Mouse (Mus musculus): ENCODE data around the gene Ccr6. TPM values are rescaled to one million over a fixed set of nuclear protein-coding genes. Genes with fewer than 3 reads are reported as not detected.
"Not testable (repeated sequence)": the region's sequence is repeated elsewhere in the genome, so short reads cannot be mapped to it uniquely, and the experiment has no call there.

Ccr6 gene
- not detected in 2 replicates for polyA plus RNA-seq (2014; fragmentation: Nextera tagmentation; extraction: Ambion mirVana)

GRCm38 (mm10) chr17:8235743-8236142, at the start of gene Ccr6:
Gene Ccr6 (plus strand): TSS chr17:8236043.
- DNase-seq (ENCODE audit: low spot score) = no peak
- Histone ChIP-seq H3K4me3 (ENCODE audit: low read depth, low read length) (no peak within 1 kb of the TSS), H3K36me3 (replicated peaks; ENCODE audit: control insufficient read depth, insufficient read depth, low read depth, low read length) (no peaks in the 10 kb centered on the region)

GRCm38 (mm10) chr17:8193678-8194077, 42.2 kb upstream of the Ccr6 start:
- Histone ChIP-seq H3K9me3 (replicated peaks; ENCODE audit: control insufficient read depth, low read length) (no peaks in the 10 kb centered on the region), H3K27ac (replicated peaks; ENCODE audit: low read depth, low read length) (no peak overlapping the region), H3K9ac (replicated peaks; ENCODE audit: low read length) (no peak overlapping the region), H3K27me3 (ENCODE audit: control insufficient read depth, insufficient read depth, low read length) (no peaks in the 10 kb centered on the region), H3K4me3 (ENCODE audit: low read depth, low read length) (no peak overlapping the region), H3K4me1 (ENCODE audit: control insufficient read depth, insufficient read depth, low read length) (no peaks in the 10 kb centered on the region), H3K36me3 (replicated peaks; ENCODE audit: control insufficient read depth, insufficient read depth, low read depth, low read length) (no peaks in the 10 kb centered on the region; the same call in none of the 2 replicates), H3K4me2 (ENCODE audit: low read depth, low read length) (no peak overlapping the region)
- 90% methylated on average over 8 of the region's 8 CpGs for WGBS
- DNase-seq (ENCODE audit: low spot score) (no peak), ATAC-seq (replicated peaks; ENCODE audit: insufficient number of reproducible peaks, low FRiP score, low TSS enrichment, low read depth) (no peak)

More at GRCm38 (mm10) chr17:8235743-8236142, at the start of gene Ccr6:
- ATAC-seq (replicated peaks; ENCODE audit: insufficient number of reproducible peaks, low FRiP score, low TSS enrichment, low read depth) = no peak
- WGBS = 82% methylated on average over 3 of the region's 3 CpGs
- Histone ChIP-seq H3K9me3 (replicated peaks; ENCODE audit: control insufficient read depth, low read length) (no peaks in the 10 kb centered on the region), H3K4me2 (ENCODE audit: low read depth, low read length) (no peak within 1 kb of the TSS), H3K9ac (replicated peaks; ENCODE audit: low read length) (no peak within 1 kb of the TSS), H3K27me3 (ENCODE audit: control insufficient read depth, insufficient read depth, low read length) (no peaks in the 10 kb centered on the region), H3K4me1 (ENCODE audit: control insufficient read depth, insufficient read depth, low read length) (no peaks in the 10 kb centered on the region; the same call in 1 of the 2 replicates), H3K27ac (replicated peaks; ENCODE audit: low read depth, low read length) (no peak within 1 kb of the TSS)

- Histone ChIP-seq H3K27me3 (ENCODE audit: control insufficient read depth, insufficient read depth, low read length) (no peaks in the 10 kb centered on the region), H3K9ac (replicated peaks; ENCODE audit: low read length) (no peak overlapping the region), H3K36me3 (replicated peaks; ENCODE audit: control insufficient read depth, insufficient read depth, low read depth, low read length) (no peaks in the 10 kb centered on the region; the same call in none of the 2 replicates), H3K4me2 (ENCODE audit: low read depth, low read length) (no peak overlapping the region), H3K9me3 (replicated peaks; ENCODE audit: control insufficient read depth, low read length) (no peaks in the 10 kb centered on the region), H3K4me3 (ENCODE audit: low read depth, low read length) (no peak overlapping the region), H3K4me1 (ENCODE audit: control insufficient read depth, insufficient read depth, low read length) (no peaks in the 10 kb centered on the region), H3K27ac (replicated peaks; ENCODE audit: low read depth, low read length) (no peak overlapping the region)
- DNase-seq (ENCODE audit: low spot score) (no peak), ATAC-seq (replicated peaks; ENCODE audit: insufficient number of reproducible peaks, low FRiP score, low TSS enrichment, low read depth) (no peak)
- 89% methylated on average over 8 of the region's 8 CpGs for WGBS
Measured at GRCm38 (mm10) chr17:8195685-8196376, 40.0 kb upstream of the Ccr6 start.

GRCm38 (mm10) chr17:8197652-8198051, 38.2 kb upstream of the Ccr6 start:
- Histone ChIP-seq H3K27ac (replicated peaks; ENCODE audit: low read depth, low read length) (no peak overlapping the region), H3K27me3 (ENCODE audit: control insufficient read depth, insufficient read depth, low read length) (no peaks in the 10 kb centered on the region), H3K4me1 (ENCODE audit: control insufficient read depth, insufficient read depth, low read length) (no peaks in the 10 kb centered on the region), H3K36me3 (replicated peaks; ENCODE audit: control insufficient read depth, insufficient read depth, low read depth, low read length) (no peaks in the 10 kb centered on the region; the same call in 1 of the 2 replicates), H3K9me3 (replicated peaks; ENCODE audit: control insufficient read depth, low read length) (no peaks in the 10 kb centered on the region), H3K4me3 (ENCODE audit: low read depth, low read length) (no peak overlapping the region), H3K9ac (replicated peaks; ENCODE audit: low read length) (no peak overlapping the region), H3K4me2 (ENCODE audit: low read depth, low read length) (no peak overlapping the region)
- ATAC-seq (replicated peaks; ENCODE audit: insufficient number of reproducible peaks, low FRiP score, low TSS enrichment, low read depth) (no peak), DNase-seq (ENCODE audit: low spot score) (no peak)
- 77% methylated on average over 3 of the region's 3 CpGs for WGBS

- Histone ChIP-seq H3K27me3 (ENCODE audit: control insufficient read depth, insufficient read depth, low read length) (no peaks in the 10 kb centered on the region), H3K4me3 (ENCODE audit: low read depth, low read length) (no peak overlapping the region), H3K36me3 (replicated peaks; ENCODE audit: control insufficient read depth, insufficient read depth, low read depth, low read length) (no peaks in the 10 kb centered on the region; the same call in 1 of the 2 replicates), H3K4me2 (ENCODE audit: low read depth, low read length) (no peak overlapping the region), H3K27ac (replicated peaks; ENCODE audit: low read depth, low read length) (no peak overlapping the region), H3K9me3 (replicated peaks; ENCODE audit: control insufficient read depth, low read length) (no peaks in the 10 kb centered on the region), H3K4me1 (ENCODE audit: control insufficient read depth, insufficient read depth, low read length) (no peaks in the 10 kb centered on the region), H3K9ac (replicated peaks; ENCODE audit: low read length) (no peak overlapping the region)
- no peak for ATAC-seq (replicated peaks; ENCODE audit: insufficient number of reproducible peaks, low FRiP score, low TSS enrichment, low read depth)
- DNase-seq (ENCODE audit: low spot score) = no peak
- WGBS = 89% methylated on average over 11 of the region's 11 CpGs
Measured at GRCm38 (mm10) chr17:8199067-8199935, 36.5 kb upstream of the Ccr6 start.

- H3K4me1 ChIP-seq (ENCODE audit: control insufficient read depth, insufficient read depth, low read length) = no peaks in the 10 kb centered on the region
- no peak overlapping the region for H3K9ac ChIP-seq (replicated peaks; ENCODE audit: low read length)
- no peaks in the 10 kb centered on the region for H3K36me3 ChIP-seq (replicated peaks; ENCODE audit: control insufficient read depth, insufficient read depth, low read depth, low read length)
- ATAC-seq (replicated peaks; ENCODE audit: insufficient number of reproducible peaks, low FRiP score, low TSS enrichment, low read depth) (no peak), DNase-seq (ENCODE audit: low spot score) (no peak)
- no peak overlapping the region for H3K27ac ChIP-seq (replicated peaks; ENCODE audit: low read depth, low read length)
- WGBS = 75% methylated on average over 1 of the region's 1 CpGs
- H3K4me3 ChIP-seq (ENCODE audit: low read depth, low read length) = no peak overlapping the region
- H3K4me2 ChIP-seq (ENCODE audit: low read depth, low read length) = no peak overlapping the region
- H3K9me3 ChIP-seq (replicated peaks; ENCODE audit: control insufficient read depth, low read length) = no peaks in the 10 kb centered on the region
- no peaks in the 10 kb centered on the region for H3K27me3 ChIP-seq (ENCODE audit: control insufficient read depth, insufficient read depth, low read length)
Measured at GRCm38 (mm10) chr17:8199936-8200330, 35.9 kb upstream of the Ccr6 start.

GRCm38 (mm10) chr17:8203487-8203886, 32.4 kb upstream of the Ccr6 start:
- H3K27me3 ChIP-seq (ENCODE audit: control insufficient read depth, insufficient read depth, low read length) = no peaks in the 10 kb centered on the region
- H3K4me1 ChIP-seq (ENCODE audit: control insufficient read depth, insufficient read depth, low read length) = no peaks in the 10 kb centered on the region
- DNase-seq (ENCODE audit: low spot score) (no peak), ATAC-seq (replicated peaks; ENCODE audit: insufficient number of reproducible peaks, low FRiP score, low TSS enrichment, low read depth) (no peak)
- H3K9ac ChIP-seq (replicated peaks; ENCODE audit: low read length) = no peak overlapping the region
- no peak overlapping the region for H3K27ac ChIP-seq (replicated peaks; ENCODE audit: low read depth, low read length)
- H3K36me3 ChIP-seq (replicated peaks; ENCODE audit: control insufficient read depth, insufficient read depth, low read depth, low read length) = no peaks in the 10 kb centered on the region
- WGBS = 81% methylated on average over 1 of the region's 1 CpGs
- H3K4me3 ChIP-seq (ENCODE audit: low read depth, low read length) = no peak overlapping the region
- H3K9me3 ChIP-seq (replicated peaks; ENCODE audit: control insufficient read depth, low read length) = no peaks in the 10 kb centered on the region
- H3K4me2 ChIP-seq (ENCODE audit: low read depth, low read length) = no peak overlapping the region

GRCm38 (mm10) chr17:8205221-8205631, 30.6 kb upstream of the Ccr6 start:
- H3K4me2 ChIP-seq (ENCODE audit: low read depth, low read length); DNase-seq (ENCODE audit: low spot score); H3K9ac ChIP-seq (replicated peaks; ENCODE audit: low read length); H3K36me3 ChIP-seq (replicated peaks; ENCODE audit: control insufficient read depth, insufficient read depth, low read depth, low read length); ATAC-seq (replicated peaks; ENCODE audit: insufficient number of reproducible peaks, low FRiP score, low TSS enrichment, low read depth); H3K4me1 ChIP-seq (ENCODE audit: control insufficient read depth, insufficient read depth, low read length); H3K27ac ChIP-seq (replicated peaks; ENCODE audit: low read depth, low read length); H3K27me3 ChIP-seq (ENCODE audit: control insufficient read depth, insufficient read depth, low read length); H3K9me3 ChIP-seq (replicated peaks; ENCODE audit: control insufficient read depth, low read length); H3K4me3 ChIP-seq (ENCODE audit: low read depth, low read length): not testable (repeated sequence)
- 78% methylated on average over 1 of the region's 1 CpGs for whole genome bisulfite sequencing
